Mouse (Mus musculus) thymus, adult 2 months (tissue): ENCODE data around the gene Slc12a5. TPM values are rescaled to one million over a fixed set of nuclear protein-coding genes. Genes with fewer than 3 reads are reported as not detected.

Experiments
- DNase-seq: peaks from one replicate; pipeline ENCODE4 v3.0.0; 2021
- H3K27ac ChIP-seq: fragments of 200-500 bp; 2 replicates; pipeline ENCODE4 v1.5.1; 2012; ENCODE audit warnings: low read length, control low read depth; ENCODE audit not compliant: control insufficient read depth, insufficient read depth
- H3K27me3 ChIP-seq: fragments of 200-500 bp; 2 replicates; pipeline ENCODE4 v1.6.1; 2012; ENCODE audit warnings: mild to moderate bottlenecking, low read length, moderate library complexity, mixed read lengths; ENCODE audit not compliant: control insufficient read depth, insufficient read depth
- H3K36me3 ChIP-seq: fragments of 200-500 bp; 2 replicates; pipeline ENCODE4 v1.6.1; 2012; ENCODE audit warnings: mild to moderate bottlenecking, low read length, moderate library complexity; ENCODE audit not compliant: control insufficient read depth, insufficient read depth
- H3K4me1 ChIP-seq: fragments of 200-500 bp; replicated peaks from 2 replicates; pipeline ENCODE4 v1.6.1; 2012; ENCODE audit warnings: low read length; ENCODE audit not compliant: control insufficient read depth, insufficient read depth
- H3K4me3 ChIP-seq: fragments of 200-500 bp; 2 replicates; pipeline ENCODE4 v1.5.1; 2012; ENCODE audit warnings: mild to moderate bottlenecking, low read length, control low read depth, moderate library complexity; ENCODE audit not compliant: control insufficient read depth, insufficient read depth
- CTCF ChIP-seq: fragments of 200-500 bp; IDR thresholded peaks from 2 replicates; pipeline ENCODE4 v1.5.1; 2012; ENCODE audit warnings: mild to moderate bottlenecking, control low read depth, low read length, moderate library complexity, borderline replicate concordance; ENCODE audit not compliant: control insufficient read depth, poor library complexity, insufficient read depth; ENCODE audit errors: extremely low read depth
- POLR2A ChIP-seq: fragments of 200-500 bp; IDR thresholded peaks from 2 replicates; pipeline ENCODE4 v1.6.1; 2012; ENCODE audit warnings: mild to moderate bottlenecking, low read length, control low read depth, moderate library complexity; ENCODE audit not compliant: control insufficient read depth, poor library complexity, insufficient read depth; ENCODE audit errors: extremely low read depth
- WGBS: fragments of 180-500 bp; shearing (Covaris S2); methylation state at CpG from one replicate; pipeline ENCODE4 v1.1.7; 2018; 5-methylcytosine and 5-hydroxymethylcytosine counted together
- polyA plus RNA-seq: library from polyadenylated mRNA; depleted of rRNA; stranded (reverse); fragments of >200 nt; gene quantifications from 2 replicates; pipeline ENCODE4 v1.2.3, GENCODE M21; 2012

Slc12a5 gene
- polyA plus RNA-seq, 1 experiment, result 1.3 TPM

DNA sequence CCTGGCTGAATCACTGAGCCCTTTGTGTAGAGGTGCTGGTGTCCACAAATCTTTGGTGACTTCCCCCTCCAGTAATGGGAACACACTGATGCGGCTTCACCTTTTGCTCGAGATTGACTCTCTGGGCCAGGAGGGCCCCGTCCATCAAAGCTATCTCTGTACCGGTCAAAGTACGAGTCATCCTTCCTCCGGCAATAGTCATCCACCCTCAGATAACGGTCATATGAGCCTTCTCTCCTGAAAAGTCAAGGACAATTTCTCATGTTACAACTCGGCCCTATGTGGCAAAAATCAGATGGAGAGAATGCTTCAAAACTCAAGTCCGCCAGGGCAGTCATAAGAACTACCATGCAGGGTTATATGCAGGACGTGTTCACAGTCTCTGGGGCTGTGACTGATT lies 49.7 kb downstream of the Slc12a5 start:
- 97% methylated on average over 10 of the region's 10 CpGs for WGBS
- peaks cover 63% of the 10 kb centered on the region for H3K36me3 ChIP-seq
- no peaks in the 10 kb centered on the region for H3K4me1 ChIP-seq
- no peak overlapping the region for H3K27ac ChIP-seq
- TF ChIP-seq POLR2A, result no peak
- TF ChIP-seq CTCF, result no peak
- no peaks in the 10 kb centered on the region for H3K27me3 ChIP-seq
- no peak overlapping the region for H3K4me3 ChIP-seq
- DNase-seq, result no peak

DNA sequence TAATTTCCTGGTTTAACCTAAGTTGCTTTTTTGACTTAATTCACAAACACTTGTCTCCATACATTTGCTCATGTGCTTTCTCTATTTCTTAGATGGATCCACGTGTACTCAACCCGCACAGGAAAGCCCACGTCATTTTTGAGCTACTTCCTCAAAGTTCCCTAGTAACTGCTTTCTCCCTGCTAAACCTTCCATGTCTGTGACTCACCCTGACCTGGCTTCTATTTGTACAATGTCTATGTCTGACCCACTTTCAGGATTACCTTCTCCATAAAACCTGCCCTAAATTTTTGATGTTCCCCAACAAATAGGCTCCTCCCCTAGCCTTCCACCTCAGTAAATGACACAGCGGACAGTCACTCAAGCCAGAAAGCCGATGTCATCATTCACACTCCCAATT lies 54.3 kb downstream of the Slc12a5 start:
- no peaks in the 10 kb centered on the region for H3K27me3 ChIP-seq
- no peak overlapping the region for H3K27ac ChIP-seq
- no peaks in the 10 kb centered on the region for H3K4me1 ChIP-seq
- 69% methylated on average over 5 of the region's 5 CpGs for WGBS
- DNase-seq, result no peak
- no peak overlapping the region for H3K4me3 ChIP-seq
- H3K36me3 ChIP-seq, result peaks cover 26% of the 10 kb centered on the region
- TF ChIP-seq POLR2A, result no peak
- no peak for TF ChIP-seq CTCF

DNA sequence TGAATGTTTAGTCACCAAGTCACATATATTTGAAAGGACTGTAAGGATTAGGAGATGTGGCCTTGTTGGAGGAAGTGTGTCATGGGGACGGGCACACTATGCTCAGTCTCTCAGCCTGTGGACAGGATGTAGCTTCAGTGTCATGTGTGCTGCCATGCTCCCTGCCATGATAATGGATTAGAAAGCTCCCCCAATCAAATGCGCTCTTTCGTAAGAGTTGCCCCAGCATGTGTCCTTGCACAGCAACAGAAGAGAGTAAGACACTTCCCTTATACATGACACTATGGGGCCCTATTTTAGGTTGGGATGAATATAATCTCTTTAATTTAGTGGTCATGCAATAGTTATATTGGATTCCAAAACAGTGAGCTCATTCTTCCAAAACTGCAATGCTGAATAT lies 59.9 kb downstream of the Slc12a5 start:
- WGBS, result 98% methylated on average over 3 of the region's 3 CpGs
- no peak overlapping the region for H3K4me3 ChIP-seq
- 0 out of 2 replicates have a peak, but pooled peaks cover 3% of the 10 kb centered on the region for H3K36me3 ChIP-seq
- H3K27ac ChIP-seq, result no peak overlapping the region
- no peak for DNase-seq
- H3K27me3 ChIP-seq, result no peaks in the 10 kb centered on the region
- no peaks in the 10 kb centered on the region for H3K4me1 ChIP-seq
- TF ChIP-seq POLR2A (no peak), CTCF (no peak)

DNA sequence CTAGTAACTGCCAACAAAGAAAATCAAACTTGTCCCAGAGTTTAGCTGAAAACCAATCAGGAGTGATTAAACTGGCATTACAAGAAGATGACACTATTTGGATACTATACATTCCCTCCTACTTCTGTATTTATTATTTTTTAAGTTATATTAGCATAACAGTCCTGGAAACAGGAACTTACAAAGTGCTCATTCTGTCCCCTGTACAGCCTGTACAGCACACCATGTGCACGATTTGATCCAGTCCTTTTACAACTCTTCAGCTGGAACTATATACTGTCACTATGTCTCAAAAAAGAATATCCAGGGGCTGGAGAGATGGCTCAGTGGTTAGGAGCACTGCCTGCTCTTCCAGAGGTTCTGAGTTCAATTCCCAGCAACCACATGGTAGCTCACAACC lies 66.6 kb downstream of the Slc12a5 start:
- Histone ChIP-seq H3K27ac (no peak overlapping the region), H3K4me1 (no peaks in the 10 kb centered on the region), H3K4me3 (no peak overlapping the region), H3K27me3 (no peaks in the 10 kb centered on the region), H3K36me3 (no peaks in the 10 kb centered on the region)
- no peak for DNase-seq
- TF ChIP-seq CTCF (no peak), POLR2A (no peak)
- WGBS, result 20% methylated on average over 1 of the region's 1 CpGs

DNA sequence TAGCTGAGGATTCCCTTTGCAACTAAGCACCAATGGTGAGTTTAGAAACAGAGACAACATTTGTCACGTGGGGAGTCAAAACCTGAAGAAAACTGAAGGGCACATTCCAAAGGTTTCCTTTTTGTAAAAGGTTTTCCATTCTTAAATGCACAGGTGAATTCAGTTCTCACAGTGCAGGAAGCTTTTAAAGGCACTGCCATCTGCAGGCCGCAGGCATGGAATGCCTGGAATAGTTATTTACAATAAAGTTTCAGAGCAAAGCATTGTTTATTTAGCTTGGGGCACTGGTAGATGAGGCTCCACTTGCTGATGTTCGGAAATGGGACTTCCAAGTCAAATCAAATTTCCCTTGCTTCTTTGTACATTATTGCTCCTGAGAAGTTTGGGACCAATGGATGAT lies 71.9 kb downstream of the Slc12a5 start:
- TF ChIP-seq POLR2A (no peak), CTCF (no peak)
- 92% methylated on average over 3 of the region's 3 CpGs for WGBS
- H3K27ac ChIP-seq, result no peak overlapping the region
- peaks cover 8% of the 10 kb centered on the region for H3K4me1 ChIP-seq
- no peaks in the 10 kb centered on the region for H3K36me3 ChIP-seq
- no peak for DNase-seq
- H3K4me3 ChIP-seq, result no peak overlapping the region
- no peaks in the 10 kb centered on the region for H3K27me3 ChIP-seq

DNA sequence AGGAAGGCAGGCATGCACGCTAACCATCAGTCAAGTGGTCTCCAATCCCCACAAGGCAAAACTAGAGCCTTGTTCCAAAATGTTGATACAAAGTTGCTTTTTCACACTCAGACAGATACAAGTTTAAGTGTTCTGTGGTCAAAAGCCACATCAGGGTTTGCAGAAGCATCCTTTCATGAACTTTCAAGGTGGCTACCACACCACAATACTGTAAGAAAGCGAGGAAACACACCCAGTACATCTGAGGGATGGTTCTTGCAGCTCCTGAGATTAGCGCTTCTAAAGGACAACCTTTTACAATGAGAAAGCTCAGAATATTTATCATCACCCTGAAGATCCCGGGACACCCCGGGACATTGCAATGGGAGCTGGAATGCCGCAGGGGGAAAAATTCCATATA lies 72.7 kb downstream of the Slc12a5 start:
- Histone ChIP-seq H3K4me3 (no peak overlapping the region), H3K4me1 (peaks cover 8% of the 10 kb centered on the region), H3K27me3 (no peaks in the 10 kb centered on the region; the same call in 1 of the 2 replicates), H3K36me3 (no peaks in the 10 kb centered on the region), H3K27ac (no peak overlapping the region)
- no peak for DNase-seq
- TF ChIP-seq POLR2A, result no peak
- no peak for TF ChIP-seq CTCF
- 41% methylated on average over 6 of the region's 6 CpGs for WGBS
